Mouse (Mus musculus) ovary, postnatal 36 days (tissue): Measurements from ENCODE around the gene Adgrv1.

Source experiments
- DNase-seq: peaks from one replicate; pipeline ENCODE4 v3.0.0; 2022; ENCODE audit warnings: low spot score, mixed read lengths

The Adgrv1 gene

DNA sequence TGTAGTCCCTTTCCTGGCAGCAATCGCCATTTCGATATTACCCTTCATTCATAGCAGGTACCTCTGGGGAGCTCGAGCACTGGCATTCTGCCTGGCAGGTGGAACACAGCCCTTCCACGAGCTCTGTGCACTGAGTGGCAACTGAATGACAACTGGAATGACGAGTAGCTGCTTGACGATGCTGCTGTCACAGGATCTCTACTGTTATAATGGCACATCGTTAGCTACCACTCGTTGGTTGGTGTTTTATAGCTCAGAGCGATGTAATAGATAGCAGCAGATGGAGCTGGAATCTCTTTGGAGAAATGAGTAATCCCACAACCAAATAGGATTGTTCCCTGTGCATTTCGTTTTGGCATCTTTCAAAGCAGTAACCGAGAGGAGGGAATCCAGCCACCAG lies 587.6 kb downstream of the Adgrv1 start:
- DNase-seq: no peak
